Mouse (Mus musculus) brain, adult 2 months (tissue): ENCODE results near the gene Tead1.

Experiments used
- DNase-seq: peaks from one replicate; pipeline ENCODE4 v3.0.0; 2011; ENCODE audit warnings: low read depth, low spot score

Gene Tead1

GRCm38 (mm10) chr7:112856121-112856571 is 177.0 kb downstream of the Tead1 start:
- DNase-seq: peak; percentile 95

- peak; percentile 53 for DNase-seq
Measured at GRCm38 (mm10) chr7:112856583-112856982, 177.5 kb downstream of the Tead1 start.

- no peak for DNase-seq
Measured at GRCm38 (mm10) chr7:112859887-112860286, 180.8 kb downstream of the Tead1 start.

GRCm38 (mm10) chr7:112862086-112862485 is 183.0 kb downstream of the Tead1 start:
- peak; percentile 86 for DNase-seq

GRCm38 (mm10) chr7:112864188-112864587 is 185.1 kb downstream of the Tead1 start:
- DNase-seq: no peak

- DNase-seq: peak; percentile 76
Measured at GRCm38 (mm10) chr7:112865739-112866138, 186.6 kb downstream of the Tead1 start.

GRCm38 (mm10) chr7:112868551-112869465 is 189.7 kb downstream of the Tead1 start:
- peak; percentile 78 for DNase-seq

- DNase-seq: no peak
Measured at GRCm38 (mm10) chr7:112871752-112872151, 192.6 kb downstream of the Tead1 start.

GRCm38 (mm10) chr7:112872435-112873196 is 193.5 kb downstream of the Tead1 start:
- DNase-seq: no peak

GRCm38 (mm10) chr7:112876128-112876527 is 197.0 kb downstream of the Tead1 start:
- no peak for DNase-seq

GRCm38 (mm10) chr7:112883791-112884274 is 204.7 kb downstream of the Tead1 start:
- peak; percentile 75 for DNase-seq

- DNase-seq: no peak
Measured at GRCm38 (mm10) chr7:112885546-112885945, 206.4 kb downstream of the Tead1 start.

- no peak for DNase-seq
Measured at GRCm38 (mm10) chr7:112891883-112892282, 212.8 kb downstream of the Tead1 start.

- no peak for DNase-seq
Measured at GRCm38 (mm10) chr7:112892595-112892994, 213.5 kb downstream of the Tead1 start.

GRCm38 (mm10) chr7:112896363-112896762 is 217.2 kb downstream of the Tead1 start:
- DNase-seq: no peak

- DNase-seq: no peak
Measured at GRCm38 (mm10) chr7:112901710-112902109, 222.6 kb downstream of the Tead1 start.

- DNase-seq: no peak
Measured at GRCm38 (mm10) chr7:112906848-112907247, 227.7 kb downstream of the Tead1 start.

- DNase-seq: no peak
Measured at GRCm38 (mm10) chr7:112907468-112907867, 228.3 kb downstream of the Tead1 start.

GRCm38 (mm10) chr7:112909164-112909563 is 230.0 kb downstream of the Tead1 start:
- DNase-seq: no peak

GRCm38 (mm10) chr7:112912969-112913368 is 233.9 kb downstream of the Tead1 start:
- DNase-seq: no peak

- peak; percentile 74 for DNase-seq
Measured at GRCm38 (mm10) chr7:112915571-112915970, 236.5 kb downstream of the Tead1 start.

- DNase-seq: no peak
Measured at GRCm38 (mm10) chr7:112917613-112918278, 238.6 kb downstream of the Tead1 start.
